Mouse (Mus musculus): ENCODE data around the gene Tardbp. TPM values are rescaled to one million over a fixed set of nuclear protein-coding genes. Genes with fewer than 3 reads are reported as not detected.
A peak's percentile ranks its signal among the peaks of the same experiment; 100 is the strongest.

Gene Tardbp
- polyA plus RNA-seq, 1 experiment from 2014 or later = 131 TPM

GRCm38 (mm10) chr4:148643291-148644156 lies 16.7 kb upstream of the Tardbp start, which contains the start of gene Gm572:
Gene Gm572 (plus strand): TSS chr4:148643317.
- WGBS = 71% methylated on average over 15 of the region's 15 CpGs
- H3K36me3 ChIP-seq (ENCODE audit: control insufficient read depth, insufficient read depth, low read length) = no peaks in the 10 kb centered on the region
- ATAC-seq (no peak), DNase-seq (ENCODE audit: low spot score) (no peak)
- H3K9me3 ChIP-seq (replicated peaks; ENCODE audit: control insufficient read depth, low read length) = no peaks in the 10 kb centered on the region
- peak within 1 kb of the TSS; percentile 28 for H3K4me2 ChIP-seq (ENCODE audit: low read length)
- no peak within 1 kb of the TSS for H3K4me3 ChIP-seq (ENCODE audit: low read depth, low read length)
- no peaks in the 10 kb centered on the region for H3K27me3 ChIP-seq (replicated peaks; ENCODE audit: control insufficient read depth, insufficient read depth, low read length)
- no peaks in the 10 kb centered on the region; the same call in 1 of the 2 replicates for H3K4me1 ChIP-seq (ENCODE audit: control insufficient read depth, insufficient read depth, low read length)
- H3K9ac ChIP-seq (ENCODE audit: low read length) = no peak within 1 kb of the TSS
- H3K27ac ChIP-seq (ENCODE audit: low read depth, low read length) = no peak within 1 kb of the TSS

- Histone ChIP-seq H3K27ac (ENCODE audit: low read depth, low read length) (no peak overlapping the region), H3K9ac (ENCODE audit: low read length) (no peak overlapping the region), H3K27me3 (replicated peaks; ENCODE audit: control insufficient read depth, insufficient read depth, low read length) (no peaks in the 10 kb centered on the region), H3K36me3 (ENCODE audit: control insufficient read depth, insufficient read depth, low read length) (no peaks in the 10 kb centered on the region), H3K4me2 (ENCODE audit: low read length) (no peak overlapping the region), H3K4me3 (ENCODE audit: low read depth, low read length) (no peak overlapping the region), H3K9me3 (replicated peaks; ENCODE audit: control insufficient read depth, low read length) (no peaks in the 10 kb centered on the region), H3K4me1 (ENCODE audit: control insufficient read depth, insufficient read depth, low read length) (no peaks in the 10 kb centered on the region; the same call in 1 of the 2 replicates)
- no peak for DNase-seq (ENCODE audit: low spot score)
- WGBS = 75% methylated on average over 5 of the region's 5 CpGs
- ATAC-seq = no peak
These were observed 14.3 kb upstream of the Tardbp start for GRCm38 (mm10) chr4:148641121-148641520.

- H3K36me3 ChIP-seq (ENCODE audit: control insufficient read depth, insufficient read depth, low read length) = no peaks in the 10 kb centered on the region
- no peaks in the 10 kb centered on the region for H3K27me3 ChIP-seq (replicated peaks; ENCODE audit: control insufficient read depth, insufficient read depth, low read length)
- H3K4me2 ChIP-seq (ENCODE audit: low read length) = no peak overlapping the region
- no peak overlapping the region for H3K4me3 ChIP-seq (ENCODE audit: low read depth, low read length)
- ATAC-seq = no peak
- no peak for DNase-seq (ENCODE audit: low spot score)
- H3K9ac ChIP-seq (ENCODE audit: low read length) = no peak overlapping the region
- 80% methylated on average over 2 of the region's 2 CpGs for WGBS
- H3K27ac ChIP-seq (ENCODE audit: low read depth, low read length) = no peak overlapping the region
- H3K9me3 ChIP-seq (replicated peaks; ENCODE audit: control insufficient read depth, low read length) = no peaks in the 10 kb centered on the region
- H3K4me1 ChIP-seq (ENCODE audit: control insufficient read depth, insufficient read depth, low read length) = no peaks in the 10 kb centered on the region; the same call in 1 of the 2 replicates
These were observed 12.6 kb upstream of the Tardbp start for GRCm38 (mm10) chr4:148639455-148639854.

- H3K4me1 ChIP-seq (ENCODE audit: control insufficient read depth, insufficient read depth, low read length) = no peaks in the 10 kb centered on the region
- no peak overlapping the region for H3K4me3 ChIP-seq (ENCODE audit: low read depth, low read length)
- H3K9me3 ChIP-seq (replicated peaks; ENCODE audit: control insufficient read depth, low read length) = no peaks in the 10 kb centered on the region
- WGBS = 57% methylated on average over 9 of the region's 9 CpGs
- DNase-seq (ENCODE audit: low spot score) (no peak), ATAC-seq (no peak)
- no peaks in the 10 kb centered on the region for H3K36me3 ChIP-seq (ENCODE audit: control insufficient read depth, insufficient read depth, low read length)
- H3K9ac ChIP-seq (ENCODE audit: low read length) = no peak overlapping the region
- H3K27ac ChIP-seq (ENCODE audit: low read depth, low read length) = no peak overlapping the region
- H3K4me2 ChIP-seq (ENCODE audit: low read length) = no peak overlapping the region
- H3K27me3 ChIP-seq (replicated peaks; ENCODE audit: control insufficient read depth, insufficient read depth, low read length) = no peaks in the 10 kb centered on the region
These were observed 11.5 kb upstream of the Tardbp start for GRCm38 (mm10) chr4:148638302-148638701.

- no peak overlapping the region for H3K4me2 ChIP-seq (ENCODE audit: low read length)
- no peaks in the 10 kb centered on the region for H3K36me3 ChIP-seq (ENCODE audit: control insufficient read depth, insufficient read depth, low read length)
- no peaks in the 10 kb centered on the region for H3K27me3 ChIP-seq (replicated peaks; ENCODE audit: control insufficient read depth, insufficient read depth, low read length)
- no peaks in the 10 kb centered on the region for H3K4me1 ChIP-seq (ENCODE audit: control insufficient read depth, insufficient read depth, low read length)
- H3K4me3 ChIP-seq (ENCODE audit: low read depth, low read length) = no peak overlapping the region
- H3K9ac ChIP-seq (ENCODE audit: low read length) = no peak overlapping the region
- WGBS = 74% methylated on average over 2 of the region's 2 CpGs
- ATAC-seq (no peak), DNase-seq (ENCODE audit: low spot score) (no peak)
- H3K9me3 ChIP-seq (replicated peaks; ENCODE audit: control insufficient read depth, low read length) = no peaks in the 10 kb centered on the region
- H3K27ac ChIP-seq (ENCODE audit: low read depth, low read length) = no peak overlapping the region
These were observed 8.5 kb upstream of the Tardbp start for GRCm38 (mm10) chr4:148635309-148635708.

GRCm38 (mm10) chr4:148633395-148634061 lies 6.7 kb upstream of the Tardbp start:
- Histone ChIP-seq H3K4me1 (ENCODE audit: control insufficient read depth, insufficient read depth, low read length) (no peaks in the 10 kb centered on the region), H3K4me3 (ENCODE audit: low read depth, low read length) (no peak overlapping the region), H3K4me2 (ENCODE audit: low read length) (no peak overlapping the region), H3K9me3 (replicated peaks; ENCODE audit: control insufficient read depth, low read length) (no peaks in the 10 kb centered on the region), H3K36me3 (ENCODE audit: control insufficient read depth, insufficient read depth, low read length) (no peaks in the 10 kb centered on the region), H3K27ac (ENCODE audit: low read depth, low read length) (no peak overlapping the region), H3K27me3 (replicated peaks; ENCODE audit: control insufficient read depth, insufficient read depth, low read length) (no peaks in the 10 kb centered on the region), H3K9ac (ENCODE audit: low read length) (no peak overlapping the region)
- WGBS = 84% methylated on average over 2 of the region's 2 CpGs
- ATAC-seq (no peak), DNase-seq (ENCODE audit: low spot score) (no peak)

- 76% methylated on average over 3 of the region's 3 CpGs for WGBS
- no peak for DNase-seq (ENCODE audit: low spot score)
- Histone ChIP-seq H3K4me1 (ENCODE audit: control insufficient read depth, insufficient read depth, low read length) (no peaks in the 10 kb centered on the region), H3K4me2 (ENCODE audit: low read length) (no peak overlapping the region), H3K9me3 (replicated peaks; ENCODE audit: control insufficient read depth, low read length) (no peaks in the 10 kb centered on the region), H3K27ac (ENCODE audit: low read depth, low read length) (no peak overlapping the region), H3K27me3 (replicated peaks; ENCODE audit: control insufficient read depth, insufficient read depth, low read length) (no peaks in the 10 kb centered on the region), H3K36me3 (ENCODE audit: control insufficient read depth, insufficient read depth, low read length) (no peaks in the 10 kb centered on the region), H3K4me3 (ENCODE audit: low read depth, low read length) (no peak overlapping the region), H3K9ac (ENCODE audit: low read length) (no peak overlapping the region)
- ATAC-seq = no peak
These were observed 5.3 kb upstream of the Tardbp start for GRCm38 (mm10) chr4:148632013-148632692.

GRCm38 (mm10) chr4:148627246-148627645 lies 427 bp upstream of the Tardbp start:
- ATAC-seq (peak; percentile 13), DNase-seq (ENCODE audit: low spot score) (no peak)
- Histone ChIP-seq H3K27ac (ENCODE audit: low read depth, low read length) (no peak overlapping the region), H3K27me3 (replicated peaks; ENCODE audit: control insufficient read depth, insufficient read depth, low read length) (no peaks in the 10 kb centered on the region), H3K9me3 (replicated peaks; ENCODE audit: control insufficient read depth, low read length) (no peaks in the 10 kb centered on the region), H3K9ac (ENCODE audit: low read length) (peak overlapping the region; percentile 53; the same call in 1 of the 2 replicates), H3K4me2 (ENCODE audit: low read length) (peak overlapping the region; percentile 91), H3K4me3 (ENCODE audit: low read depth, low read length) (peak overlapping the region; percentile 100; the same call in 1 of the 2 replicates), H3K36me3 (ENCODE audit: control insufficient read depth, insufficient read depth, low read length) (peaks cover 30% of the 10 kb centered on the region), H3K4me1 (ENCODE audit: control insufficient read depth, insufficient read depth, low read length) (peaks cover 10% of the 10 kb centered on the region)
- WGBS = 63% methylated on average over 3 of the region's 3 CpGs

Measured in forebrain, embryonic 14.5 days (tissue).